Comparison of ENCODE assay signal across 19 mouse cellular contexts in the genomic region with DNA sequence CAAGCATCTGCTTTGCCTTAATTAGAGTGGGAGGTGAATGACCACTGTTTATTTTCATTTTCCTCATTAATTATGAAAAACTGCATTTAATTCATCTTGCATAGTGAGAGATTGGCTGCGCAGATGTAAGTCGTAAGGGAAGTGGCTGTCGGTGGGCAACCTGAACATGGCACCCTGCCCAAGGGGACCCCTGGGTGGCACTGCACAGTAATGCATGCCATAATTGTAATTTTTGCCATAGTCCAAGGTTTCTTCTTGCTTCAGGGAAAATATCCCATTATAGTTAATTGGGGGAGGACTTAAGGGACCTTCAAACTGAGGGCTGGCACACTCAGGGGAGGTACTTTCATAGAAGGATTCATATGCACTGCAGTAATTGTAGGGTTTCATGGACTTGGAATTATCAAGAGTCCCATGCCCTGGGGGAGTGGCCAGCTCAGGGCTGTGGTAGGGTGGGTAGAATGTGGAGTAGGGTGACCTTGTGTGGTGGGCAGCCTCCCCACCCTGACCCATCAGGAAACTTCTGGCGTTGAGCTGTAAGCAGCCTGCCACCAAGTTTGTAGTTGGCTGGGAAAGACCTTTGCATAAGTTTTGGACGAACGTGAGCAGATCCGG. TPM values are rescaled to one million over a fixed set of nuclear protein-coding genes. Genes with fewer than 3 reads are reported as not detected.
A peak's percentile ranks its signal among the peaks of the same experiment; 100 is the strongest.
DNase-seq lines count a peak whose midpoint lies in the region; ATAC-seq and TF ChIP-seq lines count a peak whose summit lies in the region.
"Had no signal": no experiment of that assay in that cellular context is flagged by ENCODE, and none has a peak within 500 bp of the region (broad histone marks: within the 10 kb centered on the region; RNA-seq: fewer than 3 reads in every experiment).

No protein-coding gene starts in this region.

- peak overlapping the region; percentile 18; the same call in 1 of the 2 replicates for H3K4me3 ChIP-seq in hindbrain, postnatal 0 days (ENCODE audit: low read length)
- H3K4me3 ChIP-seq: heart, embryonic 15.5 days; liver, embryonic 13.5 days; stomach, embryonic 15.5 days had no signal

- H3K36me3 ChIP-seq in hindbrain, postnatal 0 days (ENCODE audit: insufficient read depth, low read length) = no peaks in the 10 kb centered on the region
- H3K36me3 ChIP-seq: heart, embryonic 15.5 days; liver, embryonic 13.5 days; stomach, embryonic 15.5 days had no signal

- no peak overlapping the region for H3K9ac ChIP-seq in hindbrain, postnatal 0 days (replicated peaks; ENCODE audit: low read length)
- H3K9ac ChIP-seq: heart, embryonic 15.5 days; liver, embryonic 13.5 days; stomach, embryonic 15.5 days had no signal

- DNase-seq in cerebellum, postnatal 10 days = peak; percentile 40 to 54
- DNase-seq in cerebellum, postnatal 25 days = no peak
- DNase-seq in left cerebral cortex, postnatal 10 days (ENCODE audit: extremely low spot score in 1 of 2, low spot score in 2 of 2) = peak; percentile 8 to 35
- DNase-seq in left cerebral cortex, postnatal 14 days (ENCODE audit: low spot score in 2 of 2) = no peak
- DNase-seq in brain, embryonic 14.5 days (ENCODE audit: low read depth) = peak; percentile 71
- no peak for DNase-seq in hindbrain, postnatal 0 days (ENCODE audit: low spot score)
- DNase-seq in lung, postnatal 14 days = no peak
- no peak for DNase-seq in layer of hippocampus, postnatal 10 days (ENCODE audit: low spot score in 2 of 2)
- DNase-seq: adrenal gland, adult 8-10 months; cerebellum, adult 8-10 months; kidney, adult 8-10 months; kidney, postnatal 36 days; liver, embryonic 13.5 days; thymus, postnatal 14 days had no signal

- intact Hi-C loops in left cerebral cortex, postnatal 10 days (cut with DNase I) = loop anchor here (2.0 to 5.0 kb wide), 3 partner anchors 126 to 156 kb away; no protein-coding TSS in a partner anchor
- intact Hi-C loops in left cerebral cortex, postnatal 14 days (cut with DNase I) = loop anchor here (5.0 kb wide), 2 partner anchors 136 to 156 kb away; no protein-coding TSS in a partner anchor

- 0 out of 2 replicates have a peak, but pooled peaks cover 5% of the 10 kb centered on the region for H3K4me1 ChIP-seq in hindbrain, postnatal 0 days (ENCODE audit: insufficient read depth, low read length)
- H3K4me1 ChIP-seq: liver, embryonic 13.5 days had no signal

- no peaks in the 10 kb centered on the region for H3K27me3 ChIP-seq in hindbrain, postnatal 0 days (ENCODE audit: insufficient read depth, low read length)

- WGBS in hindbrain, postnatal 0 days = 54% methylated on average over 7 of the region's 7 CpGs

- no peaks in the 10 kb centered on the region for H3K9me3 ChIP-seq in hindbrain, postnatal 0 days (ENCODE audit: low read length)
- H3K9me3 ChIP-seq: heart, embryonic 15.5 days; liver, embryonic 13.5 days; stomach, embryonic 15.5 days had no signal

- peak overlapping the region; percentile 68 for H3K4me2 ChIP-seq in hindbrain, postnatal 0 days (ENCODE audit: low read depth, low read length)
- H3K4me2 ChIP-seq: heart, embryonic 15.5 days; liver, embryonic 13.5 days; stomach, embryonic 15.5 days had no signal

- no peak for TF ChIP-seq CTCF in brain, embryonic 14.5 days (IDR thresholded peaks at IDR 0.05; ENCODE audit: borderline replicate concordance, extremely low read depth, insufficient read depth, insufficient read length)
- TF ChIP-seq CTCF in hindbrain, postnatal 0 days (IDR thresholded peaks at IDR 0.05; ENCODE audit: low read depth) = no peak

- no peak for ATAC-seq in hindbrain, postnatal 0 days
- ATAC-seq: lung, postnatal 0 days had no signal

- H3K27ac ChIP-seq in hindbrain, postnatal 0 days = no peak overlapping the region
- H3K27ac ChIP-seq: heart, embryonic 15.5 days; liver, embryonic 13.5 days; stomach, embryonic 15.5 days had no signal

- TF ChIP-seq POLR2A in brain, embryonic 14.5 days (IDR thresholded peaks at IDR 0.05; ENCODE audit: borderline replicate concordance, extremely low read depth, insufficient read depth, insufficient read length, poor library complexity, severe bottlenecking) = no peak

RNA-seq across cellular contexts. Expression of gene Neurod6, which starts 2.4 kb away (rescaled TPM):
- 100 to 1,000 TPM in 1 of 2 experiments, 10 to 100 TPM in 1; 78.3 to 107 TPM for total RNA-seq in left cerebral cortex, postnatal 10 days (2021)
- 10 to 100 TPM; 60.1 to 78.8 TPM for total RNA-seq in left cerebral cortex, postnatal 14 days (2021)
- polyA plus RNA-seq in brain, embryonic 14.5 days (2012; rRNA removed) = 64.8 and 189 TPM in 2 replicates
- 20.9 and 24.3 TPM in 2 replicates for total RNA-seq in hindbrain, postnatal 0 days (2014; rRNA removed)
- 29.2 and 31.1 TPM in 2 replicates for polyA plus RNA-seq in hindbrain, postnatal 0 days (2015; fragmentation: Nextera tagmentation; extraction: Ambion mirVana)
- 100 to 1,000 TPM; 223 to 261 TPM for total RNA-seq in layer of hippocampus, postnatal 10 days (2021)
- total RNA-seq: adrenal gland, adult 8-10 months; gastrocnemius, postnatal 4 days; megakaryocyte-erythroid progenitor cell, adult 5-6 weeks had no signal
- polyA plus RNA-seq: lung, postnatal 0 days had no signal

Comparison
In these comparisons a context has a peak if more than half of its experiments do, and no peak if none do; other contexts are left out.
1. DNase-seq: peak in cerebellum, postnatal 10 days (2 of 2), left cerebral cortex, postnatal 10 days (2 of 2) and brain, embryonic 14.5 days (single experiment); none in cerebellum, postnatal 25 days (0 of 2), left cerebral cortex, postnatal 14 days (0 of 2), hindbrain, postnatal 0 days (single experiment), lung, postnatal 14 days (single experiment) and layer of hippocampus, postnatal 10 days (0 of 2).